Mouse (Mus musculus) cerebellum, postnatal 4 days (tissue): ENCODE results near the gene Cd59b.

Experiments used
- DNase-seq, 2 experiments: peaks; one replicate each; pipeline ENCODE4 v3.0.0; 2022; ENCODE audit warnings: low spot score in 2 of 2, mixed read lengths in 1 of 2

Cd59b gene

GRCm38 (mm10) chr2:104069704-104070185 lies at the start of gene Cd59b:
Cd59b (plus strand) TSS chr2:104069849.
- peak in 1 of 2 experiments; percentile 16 for DNase-seq

GRCm38 (mm10) chr2:104023096-104023495 lies 46.6 kb upstream of the Cd59b start:
- no peak for DNase-seq

GRCm38 (mm10) chr2:104024656-104025055 lies 45.0 kb upstream of the Cd59b start:
- no peak for DNase-seq

DNA sequence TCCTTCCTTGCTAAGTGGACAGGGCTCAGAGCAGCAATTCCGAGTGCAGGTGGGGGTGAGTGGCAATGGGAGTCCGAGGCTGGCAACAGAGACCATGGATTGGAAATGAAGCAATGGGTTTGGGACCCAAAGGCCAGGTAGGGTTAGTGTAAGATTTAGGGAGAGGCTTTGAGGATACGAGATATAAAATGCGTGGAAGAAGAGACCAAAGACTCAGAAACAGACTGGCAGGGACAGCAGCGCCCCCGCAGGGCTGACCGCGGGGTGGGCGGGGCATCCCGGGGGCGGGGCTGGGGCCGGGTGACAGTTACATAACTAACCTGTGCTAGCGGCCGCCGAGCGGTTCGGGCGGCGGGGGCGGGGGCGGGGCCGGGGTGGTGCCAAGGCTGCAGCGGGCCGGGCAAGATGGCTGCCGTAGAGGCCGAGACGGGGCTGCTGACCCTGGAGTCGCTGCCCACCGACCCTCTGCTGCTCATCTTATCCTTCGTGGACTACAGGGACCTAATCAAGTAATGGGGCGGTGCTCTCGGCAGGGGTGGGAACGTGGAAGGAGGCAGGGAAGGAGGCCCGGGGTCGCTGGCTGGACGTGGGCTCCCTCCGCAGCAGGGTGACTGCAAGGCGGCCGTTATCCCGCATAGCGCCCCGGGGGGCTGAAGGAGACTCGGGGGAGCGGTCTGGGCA lies 42.1 kb upstream of the Cd59b start, which contains the start of gene Fbxo3:
Gene Fbxo3 (plus strand): TSS at position 264 of the 681 bp plus-strand sequence.
- DNase-seq = peak; percentile 57 to 85

GRCm38 (mm10) chr2:104028139-104028723 lies 41.4 kb upstream of the Cd59b start, which contains the start of gene 4931422A03Rik:
4931422A03Rik (minus strand) TSS chr2:104028361.
- DNase-seq = no peak

GRCm38 (mm10) chr2:104029074-104029473 lies 40.6 kb upstream of the Cd59b start:
- DNase-seq = no peak

DNA sequence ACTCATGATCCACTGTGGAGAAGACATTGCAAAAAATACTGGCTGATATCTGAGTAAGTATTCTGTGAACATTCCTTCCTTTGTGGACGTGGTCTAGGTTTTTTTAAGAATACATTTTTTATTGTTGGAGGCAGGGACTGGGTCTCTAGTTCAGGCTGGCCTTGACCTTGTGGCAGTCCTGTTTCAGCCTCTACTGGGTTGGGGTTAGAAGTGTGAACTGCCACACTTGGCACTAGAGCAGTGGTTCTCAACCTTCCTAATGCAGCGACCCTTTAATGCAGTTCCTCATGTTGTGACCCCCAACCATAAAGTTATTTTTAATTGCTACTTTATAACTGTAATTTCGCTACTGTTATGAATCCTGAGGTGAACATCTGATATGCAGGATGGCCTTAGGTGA lies 39.3 kb upstream of the Cd59b start:
- DNase-seq = no peak

DNA sequence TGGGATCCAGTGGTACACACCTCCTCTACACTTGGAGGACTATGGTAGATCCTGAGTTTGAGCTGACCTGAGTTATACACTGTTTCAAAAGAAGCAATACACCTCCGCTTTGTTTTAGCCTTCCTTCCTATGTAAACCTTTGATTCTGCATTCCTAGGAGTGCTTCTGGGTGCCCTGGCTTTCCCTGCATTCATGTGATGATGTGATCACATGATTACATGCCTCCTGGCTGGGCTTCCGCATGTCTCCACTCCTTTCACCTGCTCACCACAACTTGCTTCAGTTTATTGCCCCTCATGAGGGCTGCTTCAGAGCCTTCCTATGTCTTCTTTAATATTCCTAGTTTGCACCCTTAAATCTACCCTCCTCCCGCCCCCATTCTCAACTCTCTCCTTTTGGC lies 37.6 kb upstream of the Cd59b start:
- DNase-seq = no peak

GRCm38 (mm10) chr2:104034832-104035472 lies 34.7 kb upstream of the Cd59b start:
- DNase-seq = peak; percentile 25 to 60

- DNase-seq = no peak
Measured at GRCm38 (mm10) chr2:104035595-104035994, 34.1 kb upstream of the Cd59b start.

GRCm38 (mm10) chr2:104036316-104036715 lies 33.3 kb upstream of the Cd59b start:
- DNase-seq = no peak

DNA sequence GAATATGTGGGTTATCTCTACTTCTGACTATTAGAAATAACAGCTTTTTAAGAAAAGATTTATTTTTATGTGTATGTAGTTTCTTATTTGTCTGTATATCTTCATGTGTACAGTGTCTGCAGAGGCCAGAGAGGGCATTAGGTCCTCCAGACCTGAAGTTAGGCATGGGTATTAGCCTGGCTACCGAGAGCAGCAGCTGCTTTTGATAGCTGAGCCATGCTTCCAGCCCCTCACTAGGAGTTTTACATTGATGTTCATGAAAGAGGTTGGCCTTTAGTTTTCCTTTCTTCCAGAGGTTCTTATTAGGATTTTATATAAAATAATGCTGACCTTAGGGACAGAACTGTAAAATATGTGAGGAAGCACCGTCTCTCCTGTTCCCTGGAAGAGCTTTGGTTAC lies 31.4 kb upstream of the Cd59b start:
- DNase-seq = no peak

DNA sequence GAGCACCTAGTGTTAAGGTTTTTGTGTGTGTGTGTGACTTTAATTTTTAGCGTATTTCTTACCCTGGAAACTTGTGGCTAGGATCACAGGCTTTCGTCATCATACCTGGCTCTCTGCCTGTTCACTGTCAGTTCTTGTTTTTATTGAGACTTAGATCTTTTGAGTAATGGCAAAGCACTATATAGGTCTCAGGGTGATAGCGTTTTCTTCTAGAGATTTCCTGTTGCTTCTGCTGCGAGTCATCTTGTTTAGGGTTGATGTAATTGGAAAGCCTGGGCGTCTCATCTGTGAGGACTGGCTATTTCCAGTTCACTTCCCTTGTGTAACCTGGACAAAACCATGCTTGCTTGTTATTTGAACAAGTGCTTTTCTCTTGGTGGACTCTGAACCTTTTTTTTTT lies 28.0 kb upstream of the Cd59b start:
- no peak for DNase-seq

GRCm38 (mm10) chr2:104042766-104043165 lies 26.9 kb upstream of the Cd59b start:
- DNase-seq = no peak

DNA sequence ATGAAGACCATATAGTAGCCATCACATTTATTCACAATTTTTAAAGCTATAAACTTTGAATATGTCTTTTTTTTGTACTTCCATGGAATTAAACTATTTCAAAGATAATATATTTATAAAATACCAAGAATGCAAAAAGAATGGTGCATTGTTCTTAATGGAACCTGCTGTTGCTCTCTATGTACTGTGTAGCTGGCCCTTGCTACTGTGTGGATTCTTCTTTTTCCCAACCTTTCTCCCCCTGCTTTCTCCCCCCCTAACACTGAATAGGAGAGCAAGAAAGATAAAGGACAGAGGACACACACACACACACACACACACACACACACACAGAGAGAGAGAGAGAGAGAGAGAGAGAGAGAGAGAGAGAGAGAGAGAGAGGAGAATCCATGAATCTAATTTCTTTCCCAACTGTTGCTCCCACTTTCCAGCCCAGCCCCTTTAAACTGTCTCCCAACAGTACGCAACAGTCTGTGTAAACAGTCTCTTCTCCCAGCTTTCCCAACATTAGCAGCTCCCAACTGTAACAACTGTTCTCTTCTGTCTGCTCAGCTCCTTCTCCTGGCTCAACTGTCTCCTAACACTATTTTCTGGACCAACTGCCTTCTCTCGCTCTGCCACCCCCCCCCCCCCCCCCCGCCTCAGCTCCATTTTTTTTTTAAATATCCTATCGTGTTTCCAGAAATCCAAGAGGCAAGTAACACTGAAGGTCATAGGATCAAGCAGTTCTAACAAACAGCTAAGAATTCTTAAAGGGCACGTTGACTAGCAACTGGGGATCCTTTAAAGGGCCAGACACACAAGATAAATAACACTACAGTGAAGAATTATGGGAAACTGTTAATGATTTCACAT lies 25.8 kb upstream of the Cd59b start:
- DNase-seq = no peak

- no peak for DNase-seq
Measured at GRCm38 (mm10) chr2:104044479-104045080, 25.1 kb upstream of the Cd59b start.

DNA sequence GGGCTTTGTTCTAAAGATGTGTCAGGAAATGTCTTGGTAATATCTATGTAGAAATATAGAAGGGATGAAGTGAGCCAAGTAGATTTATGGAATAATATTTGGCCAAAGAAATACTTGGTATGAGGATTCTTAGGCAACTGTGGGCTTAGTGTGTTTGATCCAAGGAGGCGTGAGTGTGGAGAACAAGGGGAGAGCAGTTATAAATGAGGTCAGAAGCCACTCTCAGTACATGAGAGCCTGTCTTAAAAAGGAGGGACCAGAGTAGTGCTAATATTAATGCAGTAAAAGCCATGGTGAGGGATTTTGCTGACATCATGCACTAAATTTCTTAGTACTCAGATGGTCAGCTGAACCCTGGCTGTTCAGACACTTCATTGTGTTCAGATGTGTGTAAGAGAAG lies 11.3 kb upstream of the Cd59b start:
- DNase-seq = no peak

GRCm38 (mm10) chr2:104058954-104059353 lies 10.7 kb upstream of the Cd59b start:
- no peak for DNase-seq

GRCm38 (mm10) chr2:104059786-104060185 lies 9.9 kb upstream of the Cd59b start:
- no peak for DNase-seq

DNA sequence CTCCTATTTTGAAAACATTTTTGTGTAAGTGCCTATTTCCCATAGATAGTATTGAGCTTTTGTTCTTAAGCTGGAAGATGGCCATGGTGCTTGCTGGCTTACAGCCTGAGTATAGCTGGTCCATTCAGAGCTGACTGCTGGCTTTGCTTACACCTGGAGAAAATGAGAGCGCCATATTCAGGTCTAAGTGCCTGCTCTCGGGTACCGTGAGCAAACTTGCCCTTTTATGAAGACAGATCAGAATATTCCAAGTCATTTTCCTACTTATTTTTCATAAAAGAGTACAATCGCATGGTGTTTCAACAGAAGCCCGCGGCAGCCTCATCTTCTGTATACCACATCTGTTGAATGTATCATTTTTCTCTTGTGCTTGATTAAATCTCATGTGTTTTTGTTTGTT lies 8.7 kb upstream of the Cd59b start:
- DNase-seq = no peak

- DNase-seq = no peak
Measured at GRCm38 (mm10) chr2:104062665-104063064, 7.0 kb upstream of the Cd59b start.
